Mouse (Mus musculus) spleen, adult 12 weeks (tissue): ENCODE data around the gene Cbln3.

Experiments
- DNase-seq: peaks from one replicate; pipeline ENCODE4 v3.0.0; 2022; ENCODE audit warnings: low spot score

The Cbln3 gene

DNA sequence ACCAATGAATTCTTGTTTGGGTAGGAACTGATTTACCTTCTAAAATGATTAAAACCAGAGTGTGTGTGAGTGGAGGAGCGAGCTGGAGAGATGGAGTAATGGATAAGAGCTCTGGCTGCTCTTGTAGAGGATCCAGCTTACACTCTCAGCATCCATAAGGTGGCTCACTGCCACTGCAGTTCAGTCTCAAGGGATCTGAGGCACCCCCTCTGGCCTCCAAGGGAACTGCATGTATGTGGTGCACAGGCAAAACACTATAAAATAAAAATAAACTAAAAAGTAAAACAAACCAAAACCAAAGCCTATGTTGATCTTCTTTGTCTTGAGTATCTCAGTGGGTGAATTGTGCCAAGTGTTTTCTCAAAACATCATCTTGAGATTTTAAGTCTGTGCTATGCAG lies 4.6 kb downstream of the Cbln3 start:
- DNase-seq, result no peak

DNA sequence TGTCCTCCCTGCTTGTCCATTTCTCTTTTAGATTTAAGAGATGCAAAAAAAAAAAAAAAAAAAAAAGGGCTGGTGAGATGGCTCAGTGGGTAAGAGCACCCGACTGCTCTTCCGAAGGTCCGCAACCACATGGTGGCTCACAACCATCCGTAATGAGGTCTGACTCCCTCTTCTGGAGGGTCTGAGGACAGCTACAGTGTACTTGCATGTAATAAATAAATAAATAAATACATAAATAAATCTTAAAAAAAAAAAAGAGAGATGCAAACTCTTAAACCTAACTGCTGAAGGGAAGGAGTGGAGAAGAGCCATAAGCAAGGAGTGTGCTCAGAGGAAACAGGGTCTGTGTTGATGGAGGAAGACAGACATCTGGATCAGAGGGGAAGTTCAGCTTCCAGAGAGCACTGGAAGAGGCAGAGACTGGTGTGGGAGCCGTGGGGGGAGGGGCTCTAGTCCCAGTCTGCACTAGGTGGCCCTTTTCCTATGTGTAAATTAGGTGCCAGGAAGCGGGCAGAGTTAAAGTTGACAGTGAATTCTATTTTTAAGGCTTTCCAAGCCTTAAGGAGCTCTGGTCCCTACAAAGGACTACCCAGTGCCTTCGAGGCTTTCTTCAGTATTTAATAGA lies 5.8 kb downstream of the Cbln3 start:
- no peak for DNase-seq

DNA sequence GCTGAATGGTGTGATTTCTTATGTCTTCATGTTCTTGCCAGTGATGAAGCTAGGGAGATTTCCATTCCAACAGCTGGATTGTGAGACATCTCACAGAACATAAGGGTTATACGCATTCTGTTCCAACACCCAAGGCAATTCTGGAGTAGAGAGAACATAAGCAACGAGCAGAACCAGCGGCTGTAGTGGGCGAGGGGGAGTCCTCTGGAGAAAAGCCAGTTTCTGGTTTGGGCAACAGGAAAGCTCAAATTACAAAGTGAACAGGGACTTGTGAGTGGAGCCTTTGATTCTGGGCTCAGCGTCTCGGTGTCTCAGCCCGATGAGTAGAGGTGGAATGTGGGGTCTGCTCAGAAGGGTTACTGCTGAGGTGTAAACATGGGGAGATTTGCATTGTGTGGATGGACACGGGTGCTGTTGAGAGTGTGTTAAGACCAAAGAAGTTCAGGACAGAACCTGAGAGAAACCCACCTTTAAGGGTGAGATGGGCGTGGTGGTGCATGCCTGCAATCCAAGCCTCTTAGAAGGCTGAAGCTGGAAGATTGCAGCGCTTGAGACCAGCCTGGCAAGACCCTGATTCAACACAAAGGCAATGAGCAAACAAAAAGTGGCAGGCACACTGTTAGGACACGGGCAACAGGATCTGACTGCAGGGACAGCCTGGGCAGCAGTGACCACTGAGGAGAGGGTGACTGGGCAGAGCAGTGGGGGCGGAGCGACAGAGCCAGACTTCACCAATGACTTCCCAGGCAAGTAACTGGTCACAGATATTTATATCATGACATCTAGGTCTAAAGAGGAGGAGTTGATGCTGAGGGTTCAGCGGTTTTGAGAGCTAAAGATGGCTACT lies 6.5 kb downstream of the Cbln3 start:
- DNase-seq, result no peak

- DNase-seq, result peak; percentile 60
These were observed 10.2 kb downstream of the Cbln3 start for GRCm38 (mm10) chr14:55873714-55874683.

GRCm38 (mm10) chr14:55873242-55873713 lies 10.9 kb downstream of the Cbln3 start:
- DNase-seq, result no peak

DNA sequence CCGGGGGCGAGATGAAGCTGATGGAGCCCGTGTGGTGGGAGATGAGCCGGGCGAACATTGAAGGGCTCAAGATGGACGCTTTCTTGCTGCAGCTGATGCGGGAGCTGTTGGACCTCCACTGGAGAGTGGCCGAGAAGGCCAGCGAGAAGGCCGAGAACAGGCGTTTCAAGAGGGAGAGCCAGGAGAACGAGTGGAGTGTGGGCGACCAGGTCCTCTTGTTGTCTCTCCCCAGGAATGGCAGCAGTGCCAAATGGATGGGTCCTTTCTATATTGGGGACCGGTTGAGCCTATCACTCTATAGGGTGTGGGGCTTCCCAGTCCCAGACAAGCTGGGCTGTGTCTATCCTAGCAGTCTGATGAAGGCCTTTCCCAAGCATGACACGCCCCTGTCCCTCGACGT lies 11.6 kb downstream of the Cbln3 start:
- no peak for DNase-seq

- DNase-seq, result no peak
These were observed 12.2 kb downstream of the Cbln3 start for GRCm38 (mm10) chr14:55872039-55872438.

GRCm38 (mm10) chr14:55869538-55869937 lies 14.7 kb downstream of the Cbln3 start:
- DNase-seq, result no peak

GRCm38 (mm10) chr14:55868230-55869026 lies 15.8 kb downstream of the Cbln3 start:
- DNase-seq, result no peak

GRCm38 (mm10) chr14:55866962-55867361 lies 17.2 kb downstream of the Cbln3 start:
- DNase-seq, result no peak

DNA sequence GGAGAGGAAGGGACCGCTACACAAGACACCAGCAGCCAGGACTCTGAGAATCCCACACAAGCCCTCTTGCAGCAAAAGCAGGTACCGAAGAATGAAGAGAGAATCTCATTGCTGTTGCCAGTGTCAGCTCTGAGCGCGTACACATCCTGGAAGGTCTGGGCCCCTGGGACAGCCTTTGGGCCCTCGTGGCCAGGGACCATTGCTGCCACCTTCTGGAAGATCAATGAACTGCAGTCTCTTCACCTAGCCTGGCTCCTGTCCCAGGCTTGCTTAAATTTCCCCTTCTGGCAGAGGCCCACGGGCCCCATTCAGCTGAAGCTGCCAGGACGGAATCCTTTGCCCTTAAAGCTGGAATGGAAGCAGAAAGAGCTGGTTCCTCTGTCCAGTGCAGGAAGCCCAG lies 20.4 kb downstream of the Cbln3 start:
- DNase-seq, result no peak

GRCm38 (mm10) chr14:55862970-55863369 lies 21.2 kb downstream of the Cbln3 start:
- DNase-seq, result no peak

GRCm38 (mm10) chr14:55862186-55862585 lies 22.0 kb downstream of the Cbln3 start:
- DNase-seq, result no peak

GRCm38 (mm10) chr14:55857588-55857987 lies 26.6 kb downstream of the Cbln3 start:
- DNase-seq, result no peak

GRCm38 (mm10) chr14:55855101-55855561 lies 29.1 kb downstream of the Cbln3 start:
- no peak for DNase-seq

DNA sequence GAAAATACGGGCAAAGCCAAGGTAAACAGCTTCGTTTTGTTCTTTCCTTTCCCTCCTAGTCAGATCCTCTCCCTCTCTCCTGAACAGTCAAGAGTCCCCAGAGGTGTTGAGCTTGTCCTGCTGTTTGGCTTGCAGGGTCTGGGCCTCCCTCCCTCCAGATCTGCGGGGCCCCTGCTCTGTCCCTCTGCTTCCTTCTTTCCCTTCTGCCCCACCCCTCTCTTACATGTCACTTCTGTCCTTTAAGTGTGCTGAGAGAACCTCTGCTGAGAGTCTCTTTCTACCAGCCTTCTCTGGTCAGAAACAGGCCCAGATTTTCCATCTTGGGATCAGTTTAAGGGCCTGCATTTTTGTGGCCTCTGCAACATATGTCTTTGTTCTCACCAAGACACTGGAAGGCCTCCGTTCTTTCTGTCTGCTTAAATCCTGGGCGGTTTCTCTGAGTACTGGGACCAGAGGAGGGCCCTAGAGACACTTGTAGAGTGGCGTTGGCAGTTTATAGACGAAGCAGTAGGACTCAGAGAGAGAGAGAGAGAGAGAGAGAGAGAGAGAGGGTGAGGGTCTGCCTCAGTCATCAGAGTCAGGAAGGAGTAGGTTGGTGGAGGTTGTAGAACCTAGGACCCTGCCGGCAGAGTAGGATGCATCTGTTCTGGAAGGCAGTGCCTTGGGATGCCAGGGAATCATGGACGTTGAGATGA lies 29.6 kb downstream of the Cbln3 start:
- DNase-seq, result no peak

- no peak for DNase-seq
These were observed 30.4 kb downstream of the Cbln3 start, which contains the start of gene Nynrin for GRCm38 (mm10) chr14:55853621-55854285. Nynrin (plus strand) TSS chr14:55854010.

DNA sequence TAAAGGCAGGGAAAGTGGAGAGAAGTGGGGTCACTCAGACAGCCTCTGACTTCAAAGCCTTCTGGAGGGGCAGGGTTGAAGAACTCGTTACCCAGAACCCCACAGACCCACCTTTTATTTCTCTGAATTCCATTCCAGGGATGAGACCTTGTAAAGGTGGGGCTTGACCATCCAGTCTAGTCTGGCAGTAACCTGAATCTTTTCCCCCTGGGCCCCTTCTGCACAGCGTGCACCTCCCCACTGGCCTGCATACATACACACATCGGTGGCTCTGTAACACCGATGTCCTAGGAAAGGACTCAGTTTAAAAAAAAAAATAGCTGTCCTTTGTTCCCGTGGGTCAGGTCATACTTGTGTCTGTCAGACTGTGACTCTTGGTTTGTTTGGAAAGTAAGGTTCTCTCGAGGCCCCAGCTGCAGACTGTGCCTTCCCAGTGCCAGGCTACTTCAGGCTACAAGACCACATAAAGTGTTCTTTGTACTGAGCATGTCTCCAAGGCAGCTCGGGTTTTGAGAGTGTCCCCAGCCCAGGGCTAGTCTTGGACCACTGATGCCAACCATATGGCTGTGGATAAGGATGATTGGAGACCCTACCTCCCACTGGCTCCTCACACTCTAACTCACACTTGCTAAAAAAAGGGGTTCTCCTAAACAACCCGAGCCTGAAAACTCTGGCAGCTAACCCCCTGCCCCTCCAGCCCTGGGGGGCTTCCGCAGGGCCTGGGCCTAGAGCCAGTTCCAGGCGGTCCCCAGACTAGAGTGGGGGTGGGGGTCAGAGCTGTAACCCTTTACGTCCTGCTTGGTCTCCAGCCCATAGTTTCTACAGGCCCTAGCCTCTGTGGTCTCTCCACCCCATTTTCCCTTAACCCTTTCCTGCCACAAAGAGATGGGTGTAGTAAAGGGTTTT lies 31.3 kb downstream of the Cbln3 start:
- no peak for DNase-seq

- no peak for DNase-seq
These were observed 33.3 kb downstream of the Cbln3 start for GRCm38 (mm10) chr14:55850885-55851284.
